Mouse (Mus musculus) C2C12 (cell line): Measurements from ENCODE around the gene Srpk3. TPM values are rescaled to one million over a fixed set of nuclear protein-coding genes. Genes with fewer than 3 reads are reported as not detected.

Experiments used
- H3K27me3 ChIP-seq: one replicate; pipeline ENCODE4 v1.6.1; 2011; ENCODE audit not compliant: control insufficient read depth, insufficient read depth, insufficient read length
- H3K36me3 ChIP-seq: one replicate; pipeline ENCODE4 v1.6.1; 2011; ENCODE audit not compliant: control insufficient read depth, insufficient read depth
- H3K4me3 ChIP-seq: one replicate; pipeline ENCODE4 v1.5.1; 2011; ENCODE audit warnings: mild to moderate bottlenecking, control low read depth; ENCODE audit not compliant: poor library complexity, insufficient read depth, severe bottlenecking
- H3K79me2 ChIP-seq: one replicate; pipeline ENCODE4 v1.6.1; 2011; ENCODE audit not compliant: control insufficient read depth, insufficient read depth
- H3K79me3 ChIP-seq: one replicate; pipeline ENCODE4 v1.6.1; 2011; ENCODE audit warnings: low read depth, control low read depth
- H3ac ChIP-seq: one replicate; pipeline ENCODE3; 2011; ENCODE audit warnings: low read depth; ENCODE audit not compliant: control insufficient read depth, insufficient read length
- CEBPB ChIP-seq: IDR thresholded peaks from one replicate; pipeline ENCODE4 v1.6.1; 2011; ENCODE audit warnings: low read depth, mild to moderate bottlenecking, control low read depth, moderate library complexity
- CTCF ChIP-seq: IDR thresholded peaks from one replicate; pipeline ENCODE4 v1.5.1; 2011; ENCODE audit not compliant: control insufficient read depth, insufficient read depth, insufficient read length
- FOSL1 ChIP-seq: IDR thresholded peaks from one replicate; pipeline ENCODE4 v1.8.0; 2011; ENCODE audit warnings: mild to moderate bottlenecking, low read length; ENCODE audit not compliant: poor library complexity, insufficient read depth, severe bottlenecking
- MAX ChIP-seq: IDR thresholded peaks from one replicate; pipeline ENCODE4 v1.6.1; 2011; ENCODE audit warnings: mild to moderate bottlenecking, control low read depth
- MYOD1 ChIP-seq: IDR thresholded peaks from one replicate; pipeline ENCODE4 v1.6.1; 2011; ENCODE audit warnings: low read depth; ENCODE audit not compliant: control insufficient read depth, insufficient read length
- MYOG ChIP-seq: IDR thresholded peaks from one replicate; pipeline ENCODE4 v1.6.1; 2011; ENCODE audit not compliant: control insufficient read depth, insufficient read length; ENCODE audit errors: extremely low read depth
- USF1 ChIP-seq: IDR thresholded peaks from one replicate; pipeline ENCODE4 v1.6.1; 2011; ENCODE audit warnings: low read depth, mild to moderate bottlenecking, control low read depth, moderate library complexity
- polyA plus RNA-seq: library from polyadenylated mRNA; unstranded; fragments of >200 nt; fragmentation: generic; extraction: Trizol; gene quantifications from one replicate; pipeline ENCODE4 v1.2.1, GENCODE M21; 2012; ENCODE audit warnings: missing spikeins

Srpk3 gene
- polyA plus RNA-seq, 1 experiment: 0.09 TPM

DNA sequence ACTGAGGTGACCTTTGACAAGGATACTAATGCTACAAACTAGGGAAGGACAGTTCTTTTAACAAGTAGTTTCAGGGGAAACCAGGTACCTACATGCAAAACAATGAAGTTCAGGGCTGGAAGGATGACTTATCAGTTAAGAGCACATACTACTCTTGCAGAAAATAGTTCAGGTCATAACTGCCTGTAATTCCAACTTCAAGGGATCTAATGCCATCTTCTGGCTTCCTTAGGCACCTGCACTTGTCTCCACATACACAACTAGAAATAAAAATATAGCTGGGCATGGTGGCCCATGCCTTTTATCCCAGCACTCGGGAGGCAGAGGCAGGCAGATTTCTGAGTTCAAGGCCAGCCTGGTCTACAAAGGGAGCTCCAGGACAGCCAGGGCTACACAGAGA, 25.2 kb upstream of the Srpk3 start:
- Histone ChIP-seq H3K27me3 (no peaks in the 10 kb centered on the region), H3K4me3 (no peak overlapping the region), H3ac (no peak overlapping the region), H3K36me3 (no peaks in the 10 kb centered on the region), H3K79me2 (no peaks in the 10 kb centered on the region), H3K79me3 (no peaks in the 10 kb centered on the region)
- TF ChIP-seq CTCF (no peak), MYOG (no peak), CEBPB (no peak), USF1 (no peak), MYOD1 (no peak), FOSL1 (no peak)

DNA sequence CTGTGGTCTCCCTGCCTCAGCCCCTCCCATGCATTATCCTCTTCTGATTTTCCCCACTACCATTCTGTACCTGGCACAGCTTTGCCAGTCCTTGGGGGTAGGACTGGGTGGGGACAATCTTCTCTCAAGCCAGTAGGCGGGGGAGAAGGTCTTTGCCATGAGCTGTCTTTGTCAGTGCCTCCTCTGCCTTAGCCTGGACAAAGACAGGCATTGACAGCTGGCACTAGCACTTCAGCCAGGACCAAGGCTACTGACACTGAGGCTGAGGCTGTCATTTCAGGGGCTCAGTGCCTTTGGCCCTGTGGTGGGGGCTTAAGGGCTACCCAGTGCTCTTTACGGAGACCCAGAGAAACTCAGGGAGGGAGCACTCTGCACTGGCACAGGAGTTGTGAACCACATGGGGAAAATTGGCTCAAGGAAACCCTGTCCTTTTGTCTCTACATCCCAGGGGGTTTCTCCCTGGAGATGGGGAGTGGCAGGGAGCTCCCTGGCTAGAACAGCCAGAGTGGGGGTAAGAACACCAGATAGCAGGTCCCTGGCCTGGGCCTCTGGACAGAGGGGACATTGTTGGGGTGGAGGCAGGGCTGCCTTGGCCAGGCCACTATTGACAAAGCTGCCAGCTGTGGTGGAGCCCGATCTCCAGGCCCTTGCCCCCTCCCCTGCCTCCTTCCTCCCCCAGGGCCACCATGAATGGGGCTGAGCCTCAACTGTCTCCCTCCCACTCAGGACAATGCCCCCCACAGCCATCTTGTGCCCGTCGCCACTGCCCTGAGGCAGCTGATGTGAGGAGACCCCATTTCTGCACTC, 17.7 kb upstream of the Srpk3 start, which contains the start of gene Plxnb3:
Plxnb3 (plus strand) TSS at position 757 of the 807 bp plus-strand sequence.
- no peaks in the 10 kb centered on the region for H3K79me3 ChIP-seq
- no peak for TF ChIP-seq MYOG
- TF ChIP-seq MYOD1: no peak
- no peak for TF ChIP-seq CTCF
- TF ChIP-seq CEBPB: no peak
- TF ChIP-seq USF1: no peak
- no peak for TF ChIP-seq FOSL1
- H3K4me3 ChIP-seq: no peak within 1 kb of the TSS
- no peaks in the 10 kb centered on the region for H3K36me3 ChIP-seq
- no peaks in the 10 kb centered on the region for H3K27me3 ChIP-seq
- no peak within 1 kb of the TSS for H3ac ChIP-seq
- H3K79me2 ChIP-seq: no peaks in the 10 kb centered on the region

DNA sequence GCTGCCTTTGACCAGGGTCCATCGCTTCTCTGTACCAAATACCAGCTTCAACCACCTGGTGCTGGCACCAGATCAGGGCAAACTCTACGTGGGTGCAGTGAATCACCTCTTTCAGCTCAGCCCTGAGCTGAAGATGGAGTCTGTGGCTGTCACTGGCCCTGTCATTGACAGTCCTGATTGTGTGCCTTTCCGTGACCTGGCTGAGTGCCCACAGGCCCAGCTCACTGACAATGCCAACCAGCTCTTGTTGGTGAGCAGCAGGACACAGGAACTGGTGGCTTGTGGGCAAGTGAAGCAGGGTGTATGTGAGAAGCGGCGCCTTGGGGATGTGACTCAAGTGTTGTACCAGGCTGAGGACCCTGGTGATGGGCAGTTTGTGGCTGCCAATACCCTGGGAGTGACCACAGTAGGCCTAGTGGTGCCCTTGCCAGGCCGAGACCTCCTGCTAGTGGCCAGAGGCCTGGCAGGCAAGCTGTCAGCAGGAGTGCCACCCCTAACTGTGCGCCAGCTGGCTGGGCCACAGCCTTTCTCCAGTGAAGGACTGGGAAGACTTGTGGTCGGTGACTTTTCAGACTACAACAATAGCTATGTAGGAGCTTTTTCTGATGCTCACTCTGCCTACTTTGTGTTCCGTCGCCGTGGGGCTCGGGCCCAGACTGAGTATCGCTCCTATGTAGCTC, 15.5 kb upstream of the Srpk3 start:
- Histone ChIP-seq H3K4me3 (no peak overlapping the region), H3ac (no peak overlapping the region), H3K79me3 (no peaks in the 10 kb centered on the region), H3K79me2 (no peaks in the 10 kb centered on the region), H3K27me3 (peaks cover under 1% of the 10 kb centered on the region), H3K36me3 (no peaks in the 10 kb centered on the region)
- TF ChIP-seq MYOG (no peak), FOSL1 (no peak), USF1 (no peak), MYOD1 (no peak), MAX (no peak), CEBPB (no peak), CTCF (no peak)

DNA sequence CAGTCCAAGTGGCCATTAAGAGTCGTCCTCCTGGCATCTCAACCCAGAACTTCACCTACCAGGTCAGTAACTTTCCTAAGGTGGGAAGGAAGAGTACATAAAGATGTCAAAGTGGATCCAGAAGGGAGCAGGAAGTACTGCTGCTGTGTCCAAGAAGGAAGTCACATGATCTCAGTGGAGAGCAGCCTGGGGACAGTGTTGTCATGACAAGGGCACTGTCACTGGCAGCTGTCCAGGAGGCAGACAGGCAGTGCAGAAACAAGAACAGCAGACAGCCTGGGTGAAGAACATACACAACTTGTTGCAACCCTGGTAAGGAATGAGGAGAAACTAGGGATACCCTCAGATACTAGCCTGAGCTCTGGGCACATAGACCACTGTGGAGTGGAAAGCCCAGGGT, 8.9 kb upstream of the Srpk3 start:
- H3K79me3 ChIP-seq: no peaks in the 10 kb centered on the region
- TF ChIP-seq MAX (no peak), MYOG (no peak), MYOD1 (no peak), USF1 (no peak), CTCF (no peak), CEBPB (no peak), FOSL1 (no peak)
- peaks cover 4% of the 10 kb centered on the region for H3K27me3 ChIP-seq
- H3K4me3 ChIP-seq: no peak overlapping the region
- no peaks in the 10 kb centered on the region for H3K79me2 ChIP-seq
- no peak overlapping the region for H3ac ChIP-seq
- no peaks in the 10 kb centered on the region for H3K36me3 ChIP-seq

DNA sequence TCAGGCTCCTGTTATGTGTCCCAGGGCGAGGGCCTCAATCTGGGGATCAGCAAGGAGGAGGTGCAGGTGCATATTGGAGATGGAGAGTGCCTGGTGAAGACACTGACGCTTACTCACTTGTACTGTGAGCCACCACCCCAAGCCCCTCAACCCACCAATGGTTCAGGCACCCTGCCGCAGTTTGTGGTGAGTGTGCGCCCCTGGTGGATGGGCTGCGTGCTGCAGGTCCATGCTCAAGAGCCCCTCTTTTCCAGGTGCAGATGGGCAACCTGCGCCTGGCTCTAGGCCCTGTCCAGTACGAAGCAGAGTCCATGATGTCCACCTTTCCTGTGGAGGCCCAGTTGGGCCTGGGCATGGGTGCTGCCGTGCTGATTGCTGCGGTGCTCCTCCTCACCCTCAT, 6.9 kb upstream of the Srpk3 start:
- TF ChIP-seq CEBPB (no peak), MYOG (no peak), FOSL1 (no peak), MAX (no peak), USF1 (no peak), MYOD1 (no peak), CTCF (peak; percentile 11)
- Histone ChIP-seq H3K4me3 (no peak overlapping the region), H3K27me3 (peaks cover 4% of the 10 kb centered on the region), H3ac (no peak overlapping the region), H3K79me3 (no peaks in the 10 kb centered on the region), H3K36me3 (no peaks in the 10 kb centered on the region), H3K79me2 (no peaks in the 10 kb centered on the region)
